Mouse (Mus musculus) testis, postnatal 10 days (tissue): Measurements from ENCODE around the gene Wdr76.
"Not testable (repeated sequence)": the region's sequence is repeated elsewhere in the genome, so short reads cannot be mapped to it uniquely, and the experiment has no call there.

Experiments
- DNase-seq: peaks from one replicate; pipeline ENCODE4 v3.0.0; 2021; ENCODE audit warnings: low spot score

Gene Wdr76

GRCm38 (mm10) chr2:121505942-121506882 is at the start of gene Wdr76, which contains the start of gene Mfap1a:
Wdr76 (plus strand) TSS chr2:121506723.
Mfap1a (minus strand) TSS chr2:121506665.
- DNase-seq = peak; percentile 80

- no peak for DNase-seq
These were observed 46.5 kb upstream of the Wdr76 start for GRCm38 (mm10) chr2:121460071-121460470.

GRCm38 (mm10) chr2:121468982-121469381 is 37.5 kb upstream of the Wdr76 start:
- not testable (repeated sequence) for DNase-seq

- not testable (repeated sequence) for DNase-seq
These were observed 33.7 kb upstream of the Wdr76 start for GRCm38 (mm10) chr2:121472783-121473182.

- DNase-seq = peak; percentile 79
These were observed 33.0 kb upstream of the Wdr76 start, which contains the start of gene Mfap1b for GRCm38 (mm10) chr2:121473301-121474179. Mfap1b (minus strand) TSS chr2:121474067.

GRCm38 (mm10) chr2:121474180-121474535 is 32.4 kb upstream of the Wdr76 start:
- DNase-seq = no peak

GRCm38 (mm10) chr2:121475306-121475705 is 31.2 kb upstream of the Wdr76 start:
- DNase-seq = not testable (repeated sequence)

GRCm38 (mm10) chr2:121477491-121478266 is 28.8 kb upstream of the Wdr76 start:
- DNase-seq = no peak

- no peak for DNase-seq
These were observed 26.0 kb upstream of the Wdr76 start for GRCm38 (mm10) chr2:121480498-121480897.

GRCm38 (mm10) chr2:121480916-121481315 is 25.6 kb upstream of the Wdr76 start:
- not testable (repeated sequence) for DNase-seq

- no peak for DNase-seq
These were observed 22.9 kb upstream of the Wdr76 start for GRCm38 (mm10) chr2:121483576-121483975.

- DNase-seq = not testable (repeated sequence)
These were observed 22.1 kb upstream of the Wdr76 start for GRCm38 (mm10) chr2:121484403-121484802.

GRCm38 (mm10) chr2:121501550-121501949 is 5.0 kb upstream of the Wdr76 start:
- not testable (repeated sequence) for DNase-seq

- DNase-seq = no peak
These were observed 839 bp downstream of the Wdr76 start for GRCm38 (mm10) chr2:121507173-121507950.

GRCm38 (mm10) chr2:121507951-121508330 is 1.4 kb downstream of the Wdr76 start:
- no peak for DNase-seq

GRCm38 (mm10) chr2:121509584-121509983 is 3.1 kb downstream of the Wdr76 start:
- peak; percentile 89 for DNase-seq

- DNase-seq = no peak
These were observed 4.9 kb downstream of the Wdr76 start for GRCm38 (mm10) chr2:121511401-121511800.

- not testable (repeated sequence) for DNase-seq
These were observed 6.7 kb downstream of the Wdr76 start for GRCm38 (mm10) chr2:121512991-121513765.

- no peak for DNase-seq
These were observed 7.7 kb downstream of the Wdr76 start for GRCm38 (mm10) chr2:121514211-121514610.

- DNase-seq = no peak
These were observed 11.6 kb downstream of the Wdr76 start for GRCm38 (mm10) chr2:121518106-121518505.
